ENCODE assay signal across 9 mouse cellular contexts in the genomic region with DNA sequence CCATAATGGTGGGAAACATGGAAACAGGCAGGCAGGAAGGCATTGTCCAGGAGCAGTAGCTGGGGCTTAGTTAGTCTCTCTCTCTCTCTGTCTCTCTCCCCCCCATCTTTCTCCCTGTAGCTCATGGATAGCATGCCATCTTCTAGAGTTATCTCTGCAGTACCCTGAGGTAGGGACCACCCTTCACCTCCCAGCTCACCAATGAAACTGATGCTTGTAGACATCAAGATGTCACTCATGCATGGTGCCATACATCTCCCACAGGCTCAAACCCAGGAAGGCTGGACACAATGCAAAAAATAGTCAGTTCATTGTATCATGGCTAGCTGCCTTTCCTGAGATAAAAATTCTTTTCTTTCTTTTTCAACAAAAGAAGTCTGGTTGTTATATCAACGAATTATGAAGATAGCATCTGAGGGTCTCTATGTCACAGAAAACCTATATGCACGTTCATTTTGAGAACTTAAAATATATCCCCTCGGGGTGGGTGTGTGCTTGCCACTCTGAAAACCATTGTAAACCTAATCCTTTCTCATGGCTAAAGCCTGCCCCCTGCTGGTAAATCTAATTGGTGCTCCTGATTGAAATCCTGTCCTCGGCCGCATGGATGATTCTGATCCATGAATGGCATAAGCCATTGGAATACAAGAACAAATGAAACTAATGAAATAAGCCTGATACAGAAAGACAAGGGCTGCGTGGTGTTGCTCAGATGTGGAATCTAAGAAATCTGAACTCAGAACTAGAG. TPM values are rescaled to one million over a fixed set of nuclear protein-coding genes. Genes with fewer than 3 reads are reported as not detected.
DNase-seq lines count a peak whose midpoint lies in the region; TF ChIP-seq lines count a peak whose summit lies in the region.
"Had no signal": no experiment of that assay in that cellular context is flagged by ENCODE, and none has a peak within 500 bp of the region (broad histone marks: within the 10 kb centered on the region; RNA-seq: fewer than 3 reads in every experiment).

No protein-coding gene starts in this region.

- H3K27ac ChIP-seq in gastrocnemius, adult 2 months: no peak overlapping the region
- H3K27ac ChIP-seq: neural tube, embryonic 12.5 days had no signal

- H3K4me3 ChIP-seq in gastrocnemius, adult 2 months: no peak overlapping the region
- H3K4me3 ChIP-seq: neural tube, embryonic 12.5 days had no signal

- DNase-seq in 416B (ENCODE audit: low read depth): peak; percentile 51
- DNase-seq in NIH3T3 (ENCODE audit: low read depth): peak; percentile 84
- DNase-seq in cerebellum, postnatal 36 days: peak; percentile 80 to 93
- peak; percentile 31 for DNase-seq in gastrocnemius, adult 2 months
- DNase-seq in layer of hippocampus, adult 18-20 months (ENCODE audit: low spot score in 2 of 2): peak; percentile 71 to 92
- peak; percentile 5 to 27 for DNase-seq in lung, adult 18-20 months
- peak; percentile 66 for DNase-seq in right cerebral cortex, adult 18-20 months
- no peak for DNase-seq in natural killer cell, adult 2 months (ENCODE audit: low spot score in 2 of 2)

- peak; percentile 73 for TF ChIP-seq CTCF in gastrocnemius, adult 2 months (IDR thresholded peaks at IDR 0.05)

- intact Hi-C loops in gastrocnemius, adult 2 months (cut with DNase I): loop anchor here (2.0 to 5.0 kb wide), 2 partner anchors 425 to 820 kb away; no protein-coding TSS in a partner anchor

RNA-seq across cellular contexts. Expression of a gene that starts 14.0 kb away (rescaled TPM):
- under 1 TPM; 0.05 to 0.25 TPM for total RNA-seq in gastrocnemius, adult 2 months (2021)
- total RNA-seq in layer of hippocampus, adult 18-20 months (2021): 1 to 10 TPM; 8.0 TPM

Comparison
In these comparisons a context has a peak if more than half of its experiments do, and no peak if none do; other contexts are left out.
1. DNase-seq: peak in 416B (single experiment), NIH3T3 (single experiment), cerebellum, postnatal 36 days (2 of 2), gastrocnemius, adult 2 months (single experiment), layer of hippocampus, adult 18-20 months (2 of 2), lung, adult 18-20 months (2 of 2) and right cerebral cortex, adult 18-20 months (single experiment); none in natural killer cell, adult 2 months (0 of 2).
2. RNA of a gene that starts 14.0 kb away (total RNA-seq): 8.0 TPM in layer of hippocampus, adult 18-20 months; 0.05 to 0.25 TPM in gastrocnemius, adult 2 months; every median in the first group is over 4 times any median in the second.